Mouse (Mus musculus) embryonic facial prominence, embryonic 14.5 days (tissue): Measurements from ENCODE around the gene Sos1. TPM values are rescaled to one million over a fixed set of nuclear protein-coding genes. Genes with fewer than 3 reads are reported as not detected.

Experiments
- ATAC-seq: fragments of 200-750 bp; cut with Nextera tagmentation; 2 replicates; pipeline ENCODE4 v1.8.0; 2017; ENCODE audit warnings: low read depth, moderate number of reproducible peaks, moderate TSS enrichment
- DNase-seq: peaks from one replicate; pipeline ENCODE4 v3.0.0-alpha.2; 2015; ENCODE audit warnings: low spot score
- H3K27ac ChIP-seq: fragments of 300-500 bp; sonication (generic); replicated peaks from 2 replicates; pipeline ENCODE4 v1.5.1; 2014; ENCODE audit warnings: low read depth, mild to moderate bottlenecking, low read length, moderate library complexity
- H3K27me3 ChIP-seq: fragments of 300-500 bp; sonication (generic); replicated peaks from 2 replicates; pipeline ENCODE4 v1.6.1; 2014; ENCODE audit warnings: low read length; ENCODE audit not compliant: control insufficient read depth, insufficient read depth
- H3K36me3 ChIP-seq: fragments of 300-500 bp; sonication (generic); 2 replicates; pipeline ENCODE4 v1.6.1; 2014; ENCODE audit warnings: low read length, mixed read lengths; ENCODE audit not compliant: control insufficient read depth, insufficient read depth
- H3K4me1 ChIP-seq: fragments of 300-500 bp; sonication (generic); 2 replicates; pipeline ENCODE4 v1.6.1; 2014; ENCODE audit warnings: antibody characterized with exemption, low read length; ENCODE audit not compliant: control insufficient read depth, insufficient read depth
- H3K4me2 ChIP-seq: fragments of 300-500 bp; sonication (generic); 2 replicates; pipeline ENCODE4 v1.6.1; 2014; ENCODE audit warnings: low read depth, mild to moderate bottlenecking, low read length, moderate library complexity, mixed read lengths
- H3K4me3 ChIP-seq: fragments of 300-500 bp; sonication (generic); 2 replicates; pipeline ENCODE4 v1.5.1; 2014; ENCODE audit warnings: low read depth, mild to moderate bottlenecking, low read length
- H3K9ac ChIP-seq: fragments of 300-500 bp; sonication (generic); 2 replicates; pipeline ENCODE4 v1.6.1; 2014; ENCODE audit warnings: low read depth, mild to moderate bottlenecking, low read length, moderate library complexity, mixed read lengths
- H3K9me3 ChIP-seq: fragments of 300-500 bp; sonication (generic); 2 replicates; pipeline ENCODE4 v1.6.1; 2016; ENCODE audit warnings: low read length; ENCODE audit not compliant: control insufficient read depth
- WGBS: fragments of 180-500 bp; shearing (Covaris S2); extraction: QIAGEN DNeasy Blood & Tissue Kit; methylation state at CpG from one replicate; pipeline ENCODE4 v1.1.7; 2014; 5-methylcytosine and 5-hydroxymethylcytosine counted together
- polyA plus RNA-seq: library from polyadenylated mRNA; unstranded; fragments of >200 nt; fragmentation: Nextera tagmentation; extraction: Ambion mirVana; gene quantifications from 2 replicates; pipeline ENCODE4 v1.2.1, GENCODE M21; 2014

The Sos1 gene
- polyA plus RNA-seq, result 7.3 and 8.3 TPM in 2 replicates

GRCm38 (mm10) chr17:80480031-80480854, at the start of gene Sos1:
TSS of gene Sos1 (minus strand) at chr17:80480453.
- DNase-seq (peak; percentile 96), ATAC-seq (peak; percentile 89)
- Histone ChIP-seq H3K4me2 (peak within 1 kb of the TSS; percentile 59), H3K4me3 (peak within 1 kb of the TSS; percentile 91), H3K9ac (peak within 1 kb of the TSS; percentile 93), H3K9me3 (no peaks in the 10 kb centered on the region), H3K36me3 (0 out of 2 replicates have a peak, but pooled peaks cover 7% of the 10 kb centered on the region), H3K27ac (peak within 1 kb of the TSS; percentile 95), H3K27me3 (no peaks in the 10 kb centered on the region), H3K4me1 (peaks cover 13% of the 10 kb centered on the region)
- WGBS, result 0% methylated on average over 18 of the region's 90 CpGs

GRCm38 (mm10) chr17:80523231-80523630, 43.0 kb upstream of the Sos1 start:
- Histone ChIP-seq H3K27ac (no peak overlapping the region), H3K4me2 (no peak overlapping the region), H3K4me3 (no peak overlapping the region), H3K27me3 (no peaks in the 10 kb centered on the region), H3K4me1 (no peaks in the 10 kb centered on the region), H3K9ac (no peak overlapping the region), H3K36me3 (no peaks in the 10 kb centered on the region), H3K9me3 (no peaks in the 10 kb centered on the region)
- no peak for ATAC-seq
- 88% methylated on average over 3 of the region's 3 CpGs for WGBS
- no peak for DNase-seq

GRCm38 (mm10) chr17:80522229-80522556, 41.9 kb upstream of the Sos1 start:
- H3K36me3 ChIP-seq, result no peaks in the 10 kb centered on the region
- no peaks in the 10 kb centered on the region for H3K9me3 ChIP-seq
- H3K27ac ChIP-seq, result no peak overlapping the region
- ATAC-seq, result no peak
- no peak overlapping the region for H3K4me3 ChIP-seq
- no peaks in the 10 kb centered on the region for H3K27me3 ChIP-seq
- no peak overlapping the region for H3K4me2 ChIP-seq
- WGBS, result 65% methylated on average over 7 of the region's 7 CpGs
- H3K4me1 ChIP-seq, result no peaks in the 10 kb centered on the region
- no peak for DNase-seq
- H3K9ac ChIP-seq, result no peak overlapping the region

- no peak overlapping the region for H3K4me2 ChIP-seq
- no peak overlapping the region for H3K27ac ChIP-seq
- H3K4me3 ChIP-seq, result no peak overlapping the region
- H3K9me3 ChIP-seq, result no peaks in the 10 kb centered on the region
- no peaks in the 10 kb centered on the region for H3K36me3 ChIP-seq
- no peaks in the 10 kb centered on the region for H3K27me3 ChIP-seq
- no peak for ATAC-seq
- H3K9ac ChIP-seq, result no peak overlapping the region
- 62% methylated on average over 4 of the region's 4 CpGs for WGBS
- no peaks in the 10 kb centered on the region for H3K4me1 ChIP-seq
- no peak for DNase-seq
Measured at GRCm38 (mm10) chr17:80521521-80522228, 41.4 kb upstream of the Sos1 start.

- Histone ChIP-seq H3K9ac (no peak overlapping the region), H3K36me3 (no peaks in the 10 kb centered on the region), H3K27me3 (no peaks in the 10 kb centered on the region), H3K4me2 (no peak overlapping the region), H3K27ac (no peak overlapping the region), H3K4me3 (no peak overlapping the region), H3K4me1 (no peaks in the 10 kb centered on the region), H3K9me3 (no peaks in the 10 kb centered on the region)
- ATAC-seq (no peak), DNase-seq (no peak)
- 83% methylated on average over 8 of the region's 8 CpGs for WGBS
Measured at GRCm38 (mm10) chr17:80520537-80520936, 40.3 kb upstream of the Sos1 start.

GRCm38 (mm10) chr17:80518811-80519210, 38.6 kb upstream of the Sos1 start:
- DNase-seq (no peak), ATAC-seq (no peak)
- Histone ChIP-seq H3K36me3 (no peaks in the 10 kb centered on the region), H3K4me2 (no peak overlapping the region), H3K9ac (no peak overlapping the region), H3K4me3 (no peak overlapping the region), H3K4me1 (no peaks in the 10 kb centered on the region), H3K27me3 (no peaks in the 10 kb centered on the region), H3K27ac (no peak overlapping the region), H3K9me3 (no peaks in the 10 kb centered on the region)
- 89% methylated on average over 12 of the region's 12 CpGs for WGBS

GRCm38 (mm10) chr17:80517244-80517643, 37.0 kb upstream of the Sos1 start:
- no peak overlapping the region for H3K9ac ChIP-seq
- H3K36me3 ChIP-seq, result no peaks in the 10 kb centered on the region
- no peaks in the 10 kb centered on the region for H3K9me3 ChIP-seq
- H3K27ac ChIP-seq, result no peak overlapping the region
- DNase-seq (no peak), ATAC-seq (no peak)
- H3K27me3 ChIP-seq, result no peaks in the 10 kb centered on the region
- H3K4me2 ChIP-seq, result no peak overlapping the region
- no peaks in the 10 kb centered on the region for H3K4me1 ChIP-seq
- H3K4me3 ChIP-seq, result no peak overlapping the region
- WGBS, result 80% methylated on average over 9 of the region's 9 CpGs

GRCm38 (mm10) chr17:80515956-80516355, 35.7 kb upstream of the Sos1 start:
- ATAC-seq, result no peak
- Histone ChIP-seq H3K27me3 (no peaks in the 10 kb centered on the region), H3K4me2 (no peak overlapping the region), H3K4me3 (no peak overlapping the region), H3K4me1 (no peaks in the 10 kb centered on the region), H3K9me3 (no peaks in the 10 kb centered on the region), H3K27ac (no peak overlapping the region), H3K36me3 (no peaks in the 10 kb centered on the region), H3K9ac (no peak overlapping the region)
- DNase-seq, result no peak
- WGBS, result 95% methylated on average over 9 of the region's 9 CpGs
